Mouse (Mus musculus) layer of hippocampus, adult 2 months (tissue): ENCODE measurements at regions not wholly inside any gene's neighbourhood (a gene's known extent, or its start where the extent isn't known, plus 50 kb on each side); places are given as distances from the start of the nearest gene placed in this dataset.

Experiments
- DNase-seq, 2 experiments: peaks; one replicate each; pipeline ENCODE4 v3.0.0; 2022; ENCODE audit warnings: low spot score in 2 of 2
- H3K27ac ChIP-seq: fragments of 200-600 bp; 2 replicates; pipeline ENCODE4 v1.8.1; 2022
- H3K4me3 ChIP-seq: fragments of 200-600 bp; 2 replicates; pipeline ENCODE4 v1.8.1; 2022; ENCODE audit warnings: mild to moderate bottlenecking
- CTCF ChIP-seq: fragments of 200-600 bp; conservative IDR thresholded peaks from 2 replicates; pipeline ENCODE4 v1.8.1; 2022; ENCODE audit warnings: antibody characterized with exemption, mild to moderate bottlenecking, moderate library complexity

DNA sequence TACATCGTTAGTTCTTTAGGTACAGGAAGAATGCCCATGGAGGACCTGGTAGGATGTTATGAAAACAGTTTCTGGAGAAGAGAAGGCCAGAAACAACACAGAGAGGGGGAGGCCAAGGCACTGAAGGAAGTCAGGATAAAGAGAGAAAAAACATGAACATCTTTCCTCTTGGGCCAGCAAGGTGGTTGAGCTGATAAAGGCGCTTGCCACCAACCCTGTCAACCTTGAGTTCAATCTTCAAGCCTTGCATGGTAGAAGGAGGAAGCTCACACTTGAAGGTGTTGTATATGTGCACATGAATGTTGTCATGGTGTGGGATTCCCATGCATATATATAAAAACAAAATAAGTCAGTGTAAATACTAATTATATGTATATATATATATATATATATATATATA, 112.5 kb upstream of the Ifne start:
- DNase-seq = no peak
- no peak overlapping the region for H3K4me3 ChIP-seq
- no peak overlapping the region for H3K27ac ChIP-seq
- no peak for TF ChIP-seq CTCF

DNA sequence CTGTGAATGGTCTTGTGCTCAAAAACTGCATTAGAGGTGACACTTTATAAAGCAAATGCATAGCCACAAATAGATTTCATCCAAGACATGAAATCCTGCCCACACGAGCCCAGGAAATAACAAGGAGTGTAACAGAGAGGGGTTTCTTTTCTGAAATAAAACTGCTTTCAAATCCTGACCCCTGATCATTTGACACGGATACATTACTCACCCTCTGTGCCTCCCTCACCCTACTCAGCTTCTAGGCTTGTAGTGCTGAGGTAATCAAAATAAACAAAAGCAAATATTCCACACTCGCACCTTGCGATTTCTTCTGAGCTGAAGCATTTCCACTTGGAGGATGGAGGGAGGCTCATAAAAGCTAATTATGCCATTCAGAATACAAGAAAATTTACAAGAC, 108.4 kb upstream of the Ifne start:
- no peak for DNase-seq
- no peak overlapping the region for H3K4me3 ChIP-seq
- TF ChIP-seq CTCF = no peak
- H3K27ac ChIP-seq = no peak overlapping the region

DNA sequence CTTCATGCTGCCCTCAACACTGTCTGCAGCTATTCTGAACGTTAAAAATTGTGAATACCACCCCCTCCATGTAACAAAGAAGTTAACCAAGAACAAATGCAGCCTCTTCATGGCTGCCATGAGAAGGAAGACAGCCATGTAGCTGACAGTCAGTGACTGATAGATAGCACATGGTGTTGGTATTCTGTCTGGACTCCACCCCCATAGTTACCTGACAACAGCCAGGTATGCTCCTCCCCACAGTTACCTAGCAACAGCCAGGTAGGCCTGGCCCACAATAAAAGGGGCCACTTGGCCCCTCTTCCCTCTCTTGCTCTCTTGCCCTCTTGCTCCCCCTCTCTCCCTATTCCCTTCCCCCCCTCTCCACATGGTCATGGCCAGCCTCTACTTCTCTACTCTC, 107.1 kb upstream of the Ifne start:
- no peak overlapping the region for H3K4me3 ChIP-seq
- no peak for TF ChIP-seq CTCF
- H3K27ac ChIP-seq = no peak overlapping the region
- DNase-seq = no peak

DNA sequence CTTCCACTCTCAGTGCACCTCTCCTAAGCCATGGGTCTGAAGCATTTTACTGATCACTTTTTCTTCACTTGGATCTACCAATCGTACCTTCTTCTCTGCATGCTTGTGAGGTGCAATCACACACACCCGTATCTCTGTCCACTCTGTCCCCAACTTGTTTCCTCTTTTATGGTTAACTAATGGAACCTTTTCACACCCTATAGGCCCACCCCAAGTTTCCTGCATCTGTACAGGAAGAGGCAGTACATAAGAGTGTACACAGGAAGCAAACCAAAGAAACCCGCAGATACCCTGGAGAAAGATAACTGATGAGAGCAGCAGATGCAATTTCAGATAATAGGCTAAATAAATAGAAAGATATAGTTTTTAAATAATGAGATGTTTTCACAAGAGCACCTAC, 102.5 kb upstream of the Ifne start:
- H3K4me3 ChIP-seq = no peak overlapping the region
- TF ChIP-seq CTCF = no peak
- no peak for DNase-seq
- H3K27ac ChIP-seq = no peak overlapping the region

DNA sequence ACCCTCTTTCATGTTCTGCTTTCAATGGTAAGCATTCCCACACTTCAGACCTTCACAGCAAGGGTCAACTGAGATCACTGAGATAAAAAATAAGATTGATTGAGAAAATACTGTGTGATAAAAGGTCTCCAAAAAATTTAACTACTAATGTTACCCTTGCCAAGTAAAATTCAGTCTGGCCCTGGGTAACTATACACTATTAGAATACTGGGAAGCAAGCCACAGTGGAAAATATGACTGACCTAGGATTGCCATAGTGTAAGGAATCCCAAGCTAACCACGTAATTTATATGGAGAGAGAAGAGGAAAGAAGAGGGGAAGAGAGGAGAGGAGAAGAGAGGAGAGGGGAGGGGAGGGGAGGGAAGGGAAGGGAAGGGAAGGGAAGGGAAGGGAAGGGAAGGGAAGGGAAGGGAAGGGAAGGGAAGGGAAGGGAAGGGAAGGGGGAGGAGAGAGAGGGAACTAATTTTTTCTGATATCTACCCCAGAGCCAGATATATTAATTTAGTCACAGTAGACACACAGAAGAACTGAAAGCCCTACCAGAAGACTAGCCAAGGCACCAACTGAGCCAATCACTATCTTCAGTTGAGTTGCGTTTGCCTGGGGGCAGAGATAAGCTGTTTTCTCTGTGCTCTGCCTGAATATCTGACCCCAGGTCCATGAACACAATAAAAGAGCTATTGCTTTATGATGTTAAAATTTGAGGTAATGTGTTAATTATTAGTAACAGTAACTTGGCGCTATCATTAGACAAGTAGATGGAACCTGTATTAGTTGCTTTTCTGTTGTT, 97.3 kb upstream of the Ifne start:
- no peak overlapping the region for H3K4me3 ChIP-seq
- no peak for DNase-seq
- no peak for TF ChIP-seq CTCF
- H3K27ac ChIP-seq = no peak overlapping the region

DNA sequence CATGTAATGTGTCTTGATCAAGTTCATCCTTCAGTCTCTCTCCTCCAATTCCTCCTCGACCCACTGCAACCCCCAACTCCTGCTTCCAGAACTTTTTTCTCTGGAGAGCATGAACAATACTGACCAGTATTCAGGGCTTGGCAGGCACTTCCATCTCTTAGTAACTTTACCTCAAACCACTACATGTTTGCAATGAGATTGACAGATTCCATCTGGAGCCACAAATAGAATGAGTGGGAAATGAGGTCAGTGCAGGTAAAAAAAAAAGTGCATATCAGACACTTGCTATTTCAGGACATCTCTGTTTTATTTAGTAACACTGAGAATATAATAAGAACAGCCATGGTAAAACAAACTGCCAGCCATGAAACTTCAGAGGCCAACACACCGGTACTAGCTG, 94.5 kb upstream of the Ifne start:
- no peak overlapping the region for H3K27ac ChIP-seq
- no peak overlapping the region for H3K4me3 ChIP-seq
- no peak for TF ChIP-seq CTCF
- no peak for DNase-seq

DNA sequence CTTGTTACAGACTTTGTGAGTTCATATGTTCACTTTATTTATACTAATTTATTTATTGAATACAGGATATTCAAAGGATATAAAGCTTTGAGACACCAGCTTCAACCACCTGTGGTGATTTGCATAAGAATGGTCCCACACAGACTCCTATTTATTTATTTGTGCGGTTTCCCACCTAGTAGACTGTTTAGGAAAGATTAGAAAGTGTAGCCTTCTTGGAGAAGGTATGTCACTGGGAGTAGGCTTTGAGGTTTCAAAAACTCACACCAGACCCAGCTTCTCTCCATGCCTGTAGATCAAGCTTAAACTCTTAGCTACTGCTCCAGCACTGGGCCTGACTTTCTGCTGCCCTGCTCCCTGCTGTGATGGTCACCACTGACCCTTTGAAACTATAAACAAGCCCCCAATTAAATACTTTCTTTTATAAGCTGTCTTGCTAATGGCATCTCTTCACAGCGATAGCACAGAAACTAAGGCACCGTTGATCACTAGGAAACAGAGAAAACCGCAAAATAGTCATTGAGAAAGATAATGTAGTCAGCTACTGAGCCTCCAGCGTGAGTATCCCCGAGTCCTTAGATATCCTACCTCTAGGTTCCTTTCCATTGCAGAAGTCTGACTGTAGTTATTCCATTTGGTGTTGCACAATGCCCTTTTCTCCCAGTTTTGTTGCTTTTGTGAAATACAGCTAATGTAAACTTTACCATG, 89.3 kb upstream of the Ifne start:
- Histone ChIP-seq H3K4me3 (no peak overlapping the region), H3K27ac (no peak overlapping the region)
- DNase-seq = no peak
- no peak for TF ChIP-seq CTCF

DNA sequence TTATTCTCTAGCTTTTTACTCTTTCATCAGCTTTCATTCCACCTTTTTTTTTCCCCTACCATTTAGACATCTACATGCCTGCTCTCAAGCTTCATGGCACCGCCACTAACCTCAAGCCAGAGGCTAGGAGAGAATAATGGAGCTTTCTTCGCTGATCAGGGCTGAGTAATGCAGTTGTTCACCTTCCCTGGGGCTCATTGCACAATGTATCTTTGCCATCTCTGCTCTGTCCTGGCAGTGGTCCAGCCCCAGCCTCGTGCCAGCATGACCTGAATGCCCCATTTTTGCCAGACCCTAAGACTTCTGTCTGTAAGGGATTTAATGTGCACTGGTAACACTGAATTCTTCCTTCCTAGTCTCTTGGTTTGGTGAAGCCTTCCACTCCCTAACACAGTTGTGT, 79.6 kb upstream of the Ifne start:
- Histone ChIP-seq H3K27ac (no peak overlapping the region), H3K4me3 (no peak overlapping the region)
- TF ChIP-seq CTCF = no peak
- no peak for DNase-seq

DNA sequence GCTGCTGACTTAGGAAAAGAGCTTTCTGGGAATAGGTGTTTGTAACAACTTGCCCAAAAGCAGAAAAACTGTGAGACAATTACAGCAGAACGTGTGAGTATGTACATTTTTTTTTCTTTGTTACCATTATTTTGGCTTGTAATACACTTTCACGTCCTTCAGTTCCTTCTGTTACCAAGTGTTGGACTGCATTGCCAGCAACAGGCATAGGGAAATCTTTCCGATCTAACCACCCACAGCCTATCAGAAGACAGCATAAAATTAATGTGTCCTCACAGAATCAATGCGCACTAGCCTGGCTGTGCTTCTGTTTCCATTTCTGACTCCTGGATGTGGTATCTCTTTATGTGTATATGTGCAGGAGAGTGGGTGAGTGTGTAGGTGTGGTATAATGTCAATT, 76.6 kb upstream of the Ifne start:
- no peak for DNase-seq
- H3K27ac ChIP-seq = no peak overlapping the region
- H3K4me3 ChIP-seq = no peak overlapping the region
- no peak for TF ChIP-seq CTCF

DNA sequence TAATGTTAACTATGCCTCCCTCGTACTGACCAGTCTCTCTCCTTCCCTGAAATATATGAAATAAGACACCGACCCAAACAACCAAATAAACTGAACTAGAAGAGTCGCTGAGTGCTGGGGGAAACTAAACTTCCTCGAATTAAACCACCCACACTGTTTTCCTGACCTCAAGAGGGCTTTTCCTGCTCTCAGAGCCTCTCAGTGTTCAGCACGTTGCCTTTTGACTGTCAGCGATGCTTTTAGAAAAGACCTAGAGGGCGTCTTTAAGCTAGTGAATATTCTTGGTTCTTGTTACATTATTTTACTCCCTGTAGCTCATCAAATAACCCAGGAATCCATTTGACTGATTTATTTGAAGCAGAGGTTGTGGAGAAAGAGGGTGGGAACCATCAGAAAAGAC, 76.2 kb upstream of the Ifne start:
- TF ChIP-seq CTCF = no peak
- Histone ChIP-seq H3K27ac (no peak overlapping the region), H3K4me3 (no peak overlapping the region)
- DNase-seq = no peak

DNA sequence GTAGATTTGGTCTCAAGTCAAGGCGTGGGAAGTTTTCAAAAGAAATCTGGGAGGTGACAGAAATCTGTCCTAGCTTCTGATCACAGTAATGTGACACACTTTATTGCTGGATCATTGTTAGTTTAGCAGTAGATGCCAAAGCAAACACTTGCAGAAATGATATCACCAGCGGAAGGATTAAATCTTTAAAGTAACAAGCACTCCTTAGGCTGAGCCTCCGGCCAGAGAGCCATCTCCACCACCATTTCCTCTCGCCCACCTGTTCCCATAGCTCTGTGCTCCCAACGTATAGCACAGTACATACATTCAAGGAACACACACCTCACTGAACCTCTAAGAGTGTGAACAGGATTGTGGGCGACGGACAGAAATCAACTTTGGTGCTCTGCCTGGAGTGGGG, 75.6 kb upstream of the Ifne start:
- Histone ChIP-seq H3K4me3 (no peak overlapping the region), H3K27ac (no peak overlapping the region)
- DNase-seq = no peak
- no peak for TF ChIP-seq CTCF

DNA sequence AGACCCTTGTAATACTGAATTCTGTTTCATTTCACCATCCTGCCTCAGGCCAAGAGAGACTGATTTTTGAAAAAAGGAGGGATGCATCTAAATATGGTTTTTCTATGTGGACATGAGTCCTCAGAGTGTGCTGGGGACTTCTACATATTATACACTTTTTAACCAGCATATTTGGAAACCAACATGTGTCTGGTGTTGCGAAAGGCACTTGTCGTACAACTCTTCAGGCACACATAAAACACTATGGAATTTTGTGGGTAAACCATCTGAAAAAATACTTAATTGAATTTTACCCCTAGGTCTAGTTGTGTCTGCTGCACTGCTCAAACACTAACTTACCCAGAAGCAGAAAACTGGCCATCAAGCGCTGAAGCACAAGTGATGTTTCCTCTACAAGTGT, 74.0 kb upstream of the Ifne start:
- DNase-seq = no peak
- H3K4me3 ChIP-seq = no peak overlapping the region
- no peak overlapping the region for H3K27ac ChIP-seq
- TF ChIP-seq CTCF = no peak

DNA sequence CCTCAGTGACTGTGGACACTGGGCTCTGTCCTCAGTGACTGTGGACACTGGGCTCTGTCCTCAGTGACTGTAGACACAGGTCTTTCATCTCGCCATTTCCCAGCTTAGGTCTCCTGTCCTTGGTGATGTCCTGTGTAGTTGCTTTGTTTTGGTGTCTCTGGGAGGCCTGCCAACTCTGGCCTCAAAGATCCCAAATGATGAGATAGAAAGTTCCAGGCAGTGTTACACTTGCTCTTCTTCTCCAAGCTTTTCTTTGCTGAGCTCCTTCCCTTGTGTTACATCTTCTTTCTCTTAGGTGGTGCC, 71.0 kb upstream of the Ifne start:
- Histone ChIP-seq H3K4me3 (no peak overlapping the region), H3K27ac (no peak overlapping the region)
- no peak for TF ChIP-seq CTCF
- DNase-seq = no peak

DNA sequence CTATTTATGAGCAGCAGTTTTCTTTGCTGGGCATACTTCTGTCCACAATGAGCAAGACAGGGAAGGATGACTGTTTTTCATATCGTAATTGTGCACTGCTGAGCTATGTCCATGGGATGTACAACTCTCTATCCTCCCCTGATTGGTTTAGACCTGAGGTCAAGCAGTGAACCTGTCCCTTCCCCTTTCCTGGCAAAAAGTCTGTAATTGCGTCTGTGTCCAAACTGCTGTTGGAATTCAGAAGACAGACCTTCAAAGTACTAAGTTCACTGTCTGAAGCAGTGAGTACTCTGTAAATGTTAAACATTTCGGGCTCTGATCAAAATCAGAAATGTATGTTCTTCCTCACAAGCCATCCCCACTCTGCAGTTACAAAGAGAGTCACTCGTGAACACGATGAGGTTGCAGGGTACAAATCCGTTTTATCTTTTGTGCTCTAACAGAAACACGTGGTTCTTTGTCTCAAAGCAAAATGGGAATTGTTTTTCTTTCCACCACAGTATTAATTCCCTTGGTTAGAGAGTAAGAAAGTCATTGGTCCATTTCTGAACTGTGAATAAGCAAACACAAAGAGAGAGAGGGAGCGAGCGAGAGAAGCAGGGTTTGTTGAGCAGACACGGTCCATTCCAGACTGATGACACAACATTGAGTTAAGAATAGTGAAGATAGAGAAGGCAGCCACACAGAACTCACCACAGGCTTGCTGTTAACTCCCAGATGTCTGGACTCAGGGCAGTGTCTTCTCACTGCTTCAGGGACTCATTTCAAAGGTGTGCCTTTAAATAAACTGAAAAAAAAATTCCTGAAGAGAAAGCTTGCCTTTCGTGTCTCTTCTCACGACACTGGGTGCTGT, 70.4 kb upstream of the Ifne start:
- TF ChIP-seq CTCF = no peak
- no peak for DNase-seq
- H3K27ac ChIP-seq = no peak overlapping the region
- H3K4me3 ChIP-seq = no peak overlapping the region
